Mouse (Mus musculus): ENCODE results near the gene Frmd4b.

Frmd4b gene

GRCm38 (mm10) chr6:97322126-97322525 lies 295.2 kb downstream of the Frmd4b start:
- TF ChIP-seq GATA4 (IDR thresholded peaks at IDR 0.05; ENCODE audit: insufficient replicate concordance, low read length), result no peak

- TF ChIP-seq GATA4 (IDR thresholded peaks at IDR 0.05; ENCODE audit: insufficient replicate concordance, low read length), result peak; percentile 94
Observed at GRCm38 (mm10) chr6:97321156-97321555, 296.2 kb downstream of the Frmd4b start.

- TF ChIP-seq GATA4 (IDR thresholded peaks at IDR 0.05; ENCODE audit: insufficient replicate concordance, low read length), result no peak
Observed at GRCm38 (mm10) chr6:97319081-97319480, 298.3 kb downstream of the Frmd4b start.

- no peak for TF ChIP-seq GATA4 (IDR thresholded peaks at IDR 0.05; ENCODE audit: insufficient replicate concordance, low read length)
Observed at GRCm38 (mm10) chr6:97317956-97318355, 299.4 kb downstream of the Frmd4b start.

GRCm38 (mm10) chr6:97316716-97317115 lies 300.6 kb downstream of the Frmd4b start:
- TF ChIP-seq GATA4 (IDR thresholded peaks at IDR 0.05; ENCODE audit: insufficient replicate concordance, low read length), result no peak

GRCm38 (mm10) chr6:97315311-97315710 lies 302.0 kb downstream of the Frmd4b start:
- no peak for TF ChIP-seq GATA4 (IDR thresholded peaks at IDR 0.05; ENCODE audit: insufficient replicate concordance, low read length)

- no peak for TF ChIP-seq GATA4 (IDR thresholded peaks at IDR 0.05; ENCODE audit: insufficient replicate concordance, low read length)
Observed at GRCm38 (mm10) chr6:97312545-97312939, 304.8 kb downstream of the Frmd4b start.

GRCm38 (mm10) chr6:97311599-97312544 lies 305.5 kb downstream of the Frmd4b start:
- peak; percentile 64; the same call in 1 of the 2 replicates for TF ChIP-seq GATA4 (IDR thresholded peaks at IDR 0.05; ENCODE audit: insufficient replicate concordance, low read length)

GRCm38 (mm10) chr6:97310901-97311331 lies 306.4 kb downstream of the Frmd4b start:
- TF ChIP-seq GATA4 (IDR thresholded peaks at IDR 0.05; ENCODE audit: insufficient replicate concordance, low read length), result no peak

- TF ChIP-seq GATA4 (IDR thresholded peaks at IDR 0.05; ENCODE audit: insufficient replicate concordance, low read length), result peak; percentile 82; the same call in 1 of the 2 replicates
Observed at GRCm38 (mm10) chr6:97309161-97309560, 308.2 kb downstream of the Frmd4b start.

GRCm38 (mm10) chr6:97308562-97308961 lies 308.8 kb downstream of the Frmd4b start:
- no peak for TF ChIP-seq GATA4 (IDR thresholded peaks at IDR 0.05; ENCODE audit: insufficient replicate concordance, low read length)

- no peak for TF ChIP-seq GATA4 (IDR thresholded peaks at IDR 0.05; ENCODE audit: insufficient replicate concordance, low read length)
Observed at GRCm38 (mm10) chr6:97307231-97307630, 310.1 kb downstream of the Frmd4b start.

GRCm38 (mm10) chr6:97306351-97306750 lies 311.0 kb downstream of the Frmd4b start:
- TF ChIP-seq GATA4 (IDR thresholded peaks at IDR 0.05; ENCODE audit: insufficient replicate concordance, low read length), result no peak

GRCm38 (mm10) chr6:97305491-97305890 lies 311.9 kb downstream of the Frmd4b start:
- TF ChIP-seq GATA4 (IDR thresholded peaks at IDR 0.05; ENCODE audit: insufficient replicate concordance, low read length), result no peak

GRCm38 (mm10) chr6:97305010-97305409 lies 312.3 kb downstream of the Frmd4b start:
- no peak for TF ChIP-seq GATA4 (IDR thresholded peaks at IDR 0.05; ENCODE audit: insufficient replicate concordance, low read length)
